Comparison of ENCODE assay signal across 30 mouse cellular contexts in the genomic region with DNA sequence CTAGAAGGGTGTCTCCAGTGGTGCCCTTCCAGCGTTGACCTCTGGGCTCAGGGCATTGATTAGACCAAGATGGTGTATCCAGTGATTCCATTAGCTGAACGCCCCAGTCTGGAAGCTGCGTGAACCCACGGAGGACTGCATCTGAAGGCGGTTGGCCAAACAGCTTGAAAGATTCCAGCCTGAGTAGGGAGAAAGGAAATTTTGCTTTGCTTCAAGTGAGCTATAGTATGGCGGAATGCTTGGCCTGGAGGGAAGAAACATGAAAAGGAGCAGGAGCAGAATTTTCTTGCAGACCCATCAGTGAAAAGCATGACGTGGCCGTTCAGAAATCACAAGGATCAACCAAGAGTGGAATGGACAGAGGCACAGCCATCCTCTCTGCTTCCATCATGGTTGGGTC.
"Had no signal": no experiment of that assay in that cellular context is flagged by ENCODE, and none has a peak within 500 bp of the region (broad histone marks: within the 10 kb centered on the region; RNA-seq: fewer than 3 reads in every experiment).

No protein-coding gene starts in this region.

- H3K4me3 ChIP-seq: heart, embryonic 12.5 days; heart, embryonic 13.5 days; heart, embryonic 15.5 days; hindbrain, embryonic 10.5 days; hindbrain, embryonic 12.5 days; hindbrain, embryonic 13.5 days; hindbrain, embryonic 15.5 days; intestine, embryonic 15.5 days; kidney, embryonic 15.5 days; layer of hippocampus, adult 2 months; left cerebral cortex, adult 2 months had no signal

- H3K36me3 ChIP-seq: heart, embryonic 12.5 days; heart, embryonic 13.5 days; heart, embryonic 15.5 days; hindbrain, embryonic 10.5 days; hindbrain, embryonic 12.5 days; hindbrain, embryonic 13.5 days; hindbrain, embryonic 15.5 days; intestine, embryonic 15.5 days; kidney, embryonic 15.5 days had no signal

- ATAC-seq: hindbrain, embryonic 16.5 days; hindbrain, postnatal 0 days; inflammation-experienced regulatory T-cells, adult 6 months had no signal

- H3K4me1 ChIP-seq: hindbrain, embryonic 15.5 days had no signal

- H3K27me3 ChIP-seq: heart, embryonic 12.5 days; heart, embryonic 13.5 days; heart, embryonic 15.5 days; hindbrain, embryonic 12.5 days; hindbrain, embryonic 13.5 days; hindbrain, embryonic 15.5 days; intestine, embryonic 15.5 days; kidney, embryonic 15.5 days had no signal

- DNase-seq: heart, postnatal 10 days; heart, postnatal 14 days; heart, postnatal 36 days; heart, postnatal 4 days; kidney, adult 11 months; kidney, adult 18-20 months; kidney, adult 8-10 months; kidney, postnatal 10 days; kidney, postnatal 14 days; kidney, postnatal 25 days; kidney, postnatal 36 days; kidney, postnatal 4 days; layer of hippocampus, adult 9-11 months; layer of hippocampus, postnatal 36 days had no signal

- H3K9ac ChIP-seq: heart, embryonic 12.5 days; heart, embryonic 13.5 days; heart, embryonic 15.5 days; hindbrain, embryonic 12.5 days; hindbrain, embryonic 13.5 days; hindbrain, embryonic 14.5 days; hindbrain, embryonic 15.5 days; intestine, embryonic 15.5 days; kidney, embryonic 15.5 days had no signal

- H3K4me2 ChIP-seq: heart, embryonic 11.5 days; heart, embryonic 12.5 days; heart, embryonic 15.5 days; hindbrain, embryonic 12.5 days; hindbrain, embryonic 13.5 days; hindbrain, embryonic 14.5 days; hindbrain, embryonic 15.5 days; kidney, embryonic 15.5 days had no signal

- H3K27ac ChIP-seq: hindbrain, embryonic 10.5 days; hindbrain, embryonic 12.5 days; hindbrain, embryonic 13.5 days; hindbrain, embryonic 14.5 days; hindbrain, embryonic 15.5 days; hindbrain, postnatal 0 days; layer of hippocampus, adult 2 months; left cerebral cortex, adult 2 months had no signal

- H3K9me3 ChIP-seq: heart, embryonic 12.5 days; heart, embryonic 13.5 days; heart, embryonic 15.5 days; hindbrain, embryonic 10.5 days; hindbrain, embryonic 12.5 days; hindbrain, embryonic 13.5 days; hindbrain, embryonic 15.5 days; intestine, embryonic 15.5 days; kidney, embryonic 15.5 days had no signal
